ENCODE assay signal across 14 mouse cellular contexts in genomic region chr12:35283925-35284324, GRCm38 (mm10).
A peak's percentile ranks its signal among the peaks of the same experiment; 100 is the strongest.
DNase-seq lines count a peak whose midpoint lies in the region; ATAC-seq and TF ChIP-seq lines count a peak whose summit lies in the region.
"Had no signal": no experiment of that assay in that cellular context is flagged by ENCODE, and none has a peak within 500 bp of the region (broad histone marks: within the 10 kb centered on the region; RNA-seq: fewer than 3 reads in every experiment).

No protein-coding gene starts in this region.

- no peak overlapping the region; the same call in 1 of the 2 replicates for H3K9ac ChIP-seq in liver, postnatal 0 days (replicated peaks)
- H3K9ac ChIP-seq in liver, embryonic 11.5 days (ENCODE audit: low read depth, low read length): no peak overlapping the region
- H3K9ac ChIP-seq: forebrain, embryonic 15.5 days; heart, embryonic 13.5 days; neural tube, embryonic 12.5 days had no signal

- TF ChIP-seq EP300 in liver, postnatal 0 days (IDR thresholded peaks at IDR 0.05; ENCODE audit: low read depth): no peak

- peak overlapping the region; percentile 97 for H3K27ac ChIP-seq in liver, postnatal 0 days (ENCODE audit: low read depth)
- no peak overlapping the region for H3K27ac ChIP-seq in liver, embryonic 11.5 days (ENCODE audit: low read depth, low read length)
- H3K27ac ChIP-seq: forebrain, embryonic 15.5 days; heart, embryonic 13.5 days; neural tube, embryonic 12.5 days had no signal

- 38% methylated on average over 5 of the region's 5 CpGs for WGBS in liver, postnatal 0 days (ENCODE audit: insufficient replicate concordance)
- WGBS in liver, embryonic 11.5 days: 53% methylated on average over 5 of the region's 5 CpGs

- H3K4me1 ChIP-seq in liver, postnatal 0 days (ENCODE audit: insufficient read depth): 0 out of 2 replicates have a peak, but pooled peaks cover 2% of the 10 kb centered on the region
- no peaks in the 10 kb centered on the region for H3K4me1 ChIP-seq in liver, embryonic 11.5 days (replicated peaks; ENCODE audit: control insufficient read depth, insufficient read depth, low read length)
- H3K4me1 ChIP-seq: forebrain, embryonic 15.5 days; heart, embryonic 13.5 days; neural tube, embryonic 12.5 days had no signal

- no peaks in the 10 kb centered on the region for H3K36me3 ChIP-seq in liver, postnatal 0 days (replicated peaks; ENCODE audit: insufficient read depth, low read length)
- no peaks in the 10 kb centered on the region for H3K36me3 ChIP-seq in liver, embryonic 11.5 days (ENCODE audit: control insufficient read depth, insufficient read depth, low read length)
- H3K36me3 ChIP-seq: forebrain, embryonic 15.5 days; heart, embryonic 13.5 days; neural tube, embryonic 12.5 days had no signal

- peak overlapping the region; percentile 52 for H3K4me2 ChIP-seq in liver, postnatal 0 days (ENCODE audit: low read depth, low read length)
- no peak overlapping the region for H3K4me2 ChIP-seq in liver, embryonic 11.5 days
- H3K4me2 ChIP-seq: forebrain, embryonic 15.5 days; heart, embryonic 13.5 days; neural tube, embryonic 12.5 days had no signal

- no peaks in the 10 kb centered on the region for H3K27me3 ChIP-seq in liver, postnatal 0 days (ENCODE audit: insufficient read depth, low read length)
- no peaks in the 10 kb centered on the region for H3K27me3 ChIP-seq in liver, embryonic 11.5 days (replicated peaks; ENCODE audit: control insufficient read depth, insufficient read depth, low read length)
- H3K27me3 ChIP-seq: CH12.LX; forebrain, embryonic 15.5 days; heart, embryonic 13.5 days; neural tube, embryonic 12.5 days had no signal

- ATAC-seq in liver, postnatal 0 days: peak; percentile 85
- no peak for ATAC-seq in liver, embryonic 11.5 days (replicated peaks; ENCODE audit: low FRiP score)
- ATAC-seq in common myeloid progenitor, adult 5-6 weeks (replicated peaks; ENCODE audit: low read depth, poor library complexity, severe bottlenecking): peak; percentile 55
- peak; percentile 44 for ATAC-seq in megakaryocyte progenitor cell, adult 5-6 weeks (replicated peaks; ENCODE audit: poor library complexity)
- ATAC-seq: forebrain, embryonic 15.5 days had no signal

- peak; percentile 22 for DNase-seq in liver, postnatal 0 days
- DNase-seq in liver, embryonic 11.5 days (ENCODE audit: low spot score): no peak
- DNase-seq in adrenal gland, postnatal 14 days: peak; percentile 62
- no peak for DNase-seq in cerebellum, adult 18-20 months
- no peak for DNase-seq in thymus, postnatal 25 days
- DNase-seq: cerebellum, adult 11 months; gastrocnemius, postnatal 25 days; thymus, adult 2 months had no signal

- TF ChIP-seq CTCF in liver, postnatal 0 days (IDR thresholded peaks at IDR 0.05; ENCODE audit: low read depth): no peak

- H3K9me3 ChIP-seq in liver, postnatal 0 days (ENCODE audit: low read length): no peaks in the 10 kb centered on the region
- H3K9me3 ChIP-seq in liver, embryonic 11.5 days (ENCODE audit: control insufficient read depth, low read length): no peaks in the 10 kb centered on the region
- H3K9me3 ChIP-seq: forebrain, embryonic 15.5 days; heart, embryonic 13.5 days; neural tube, embryonic 12.5 days had no signal

- peak overlapping the region; percentile 19; the same call in 1 of the 2 replicates for H3K4me3 ChIP-seq in liver, postnatal 0 days (ENCODE audit: low read depth, low read length)
- no peak overlapping the region for H3K4me3 ChIP-seq in liver, embryonic 11.5 days (ENCODE audit: low read depth, low read length)
- H3K4me3 ChIP-seq: forebrain, embryonic 15.5 days; heart, embryonic 13.5 days; neural tube, embryonic 12.5 days had no signal

Comparison
In these comparisons a context has a peak if more than half of its experiments do, and no peak if none do; other contexts are left out.
1. DNase-seq: peak in liver, postnatal 0 days (single experiment) and adrenal gland, postnatal 14 days (single experiment); none in liver, embryonic 11.5 days (single experiment), cerebellum, adult 18-20 months (0 of 2) and thymus, postnatal 25 days (single experiment).